In the genomic region with DNA sequence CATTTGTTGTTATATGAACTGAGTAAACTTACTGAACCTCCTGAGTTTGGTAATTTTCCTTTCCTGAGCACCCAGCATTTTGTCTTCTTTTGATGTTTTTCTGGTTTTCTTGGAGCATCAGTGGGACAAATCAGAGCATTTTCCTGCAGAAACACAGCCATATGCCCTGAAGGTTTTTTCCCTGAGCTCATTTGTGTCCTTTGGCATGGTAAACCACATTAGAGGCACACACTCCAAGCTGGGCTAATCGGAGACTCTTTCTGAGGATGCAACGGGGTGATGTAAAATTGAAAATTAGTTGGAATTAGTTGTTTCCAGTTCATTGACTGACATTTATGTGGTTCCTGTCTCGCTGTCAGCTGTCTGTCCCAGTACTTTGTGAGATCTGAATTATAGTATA, we compare ENCODE assay signal across 22 mouse cellular contexts.
"Had no signal": no experiment of that assay in that cellular context is flagged by ENCODE, and none has a peak within 500 bp of the region (broad histone marks: within the 10 kb centered on the region; RNA-seq: fewer than 3 reads in every experiment).

No protein-coding gene starts in this region.

- H3K9me3 ChIP-seq: liver, embryonic 15.5 days; lung, embryonic 15.5 days; neural tube, embryonic 13.5 days; neural tube, embryonic 15.5 days had no signal

- H3K27me3 ChIP-seq: liver, embryonic 15.5 days; lung, embryonic 15.5 days; neural tube, embryonic 13.5 days; neural tube, embryonic 15.5 days had no signal

- H3K4me2 ChIP-seq: liver, embryonic 15.5 days; lung, embryonic 15.5 days; midbrain, embryonic 11.5 days; neural tube, embryonic 13.5 days; neural tube, embryonic 15.5 days had no signal

- H3K9ac ChIP-seq: liver, embryonic 15.5 days; liver, postnatal 0 days; lung, embryonic 15.5 days; neural tube, embryonic 13.5 days; neural tube, embryonic 15.5 days had no signal

- H3K36me3 ChIP-seq: liver, embryonic 15.5 days; lung, embryonic 15.5 days; neural tube, embryonic 13.5 days; neural tube, embryonic 15.5 days had no signal

- H3K4me3 ChIP-seq: liver, embryonic 15.5 days; lung, embryonic 15.5 days; megakaryocyte, embryonic 14.5 days; myocyte; neural tube, embryonic 13.5 days; neural tube, embryonic 15.5 days had no signal

- H3K4me1 ChIP-seq: liver, embryonic 15.5 days; megakaryocyte, embryonic 14.5 days; neural tube, embryonic 15.5 days had no signal

- DNase-seq: liver, postnatal 0 days; lung, adult 2 months; lung, postnatal 14 days; lung, postnatal 36 days; midbrain, embryonic 14.5 days; right cerebral cortex, adult 18-20 months; right cerebral cortex, postnatal 25 days; right cerebral cortex, postnatal 4 days; spleen, adult 18-20 months; thymus, adult 18-20 months; thymus, postnatal 14 days; thymus, postnatal 36 days had no signal

- ATAC-seq: liver, postnatal 0 days; lung, postnatal 0 days; midbrain, embryonic 16.5 days had no signal

- H3K27ac ChIP-seq: liver, embryonic 15.5 days; lung, embryonic 15.5 days; macrophage; neural tube, embryonic 13.5 days; neural tube, embryonic 15.5 days had no signal
